Comparison of ENCODE assay signal across 17 mouse cellular contexts in genomic region chr11:81942167-81942566, GRCm38 (mm10). TPM values are rescaled to one million over a fixed set of nuclear protein-coding genes. Genes with fewer than 3 reads are reported as not detected.
DNase-seq lines count a peak whose midpoint lies in the region; ATAC-seq lines count a peak whose summit lies in the region.
"Had no signal": no experiment of that assay in that cellular context is flagged by ENCODE, and none has a peak within 500 bp of the region (broad histone marks: within the 10 kb centered on the region; RNA-seq: fewer than 3 reads in every experiment).

No protein-coding gene starts in this region.

- peak; percentile 10 to 45 for DNase-seq in gastrocnemius, adult 8-10 months (ENCODE audit: low spot score in 2 of 2)
- no peak for DNase-seq in gastrocnemius, postnatal 14 days
- peak; percentile 11 for DNase-seq in ovary, adult 18-20 months (ENCODE audit: low spot score)
- DNase-seq in ovary, postnatal 10 days (ENCODE audit: low spot score), result no peak
- peak; percentile 62 for DNase-seq in adrenal gland, postnatal 10 days
- peak; percentile 78 for DNase-seq in skeletal muscle tissue, adult 2 months (ENCODE audit: low read depth, low spot score)
- DNase-seq: cerebellum, adult 11-12 months; cerebellum, postnatal 36 days; kidney, adult 11 months; left cerebral cortex, postnatal 4 days; lung, embryonic 14.5 days; spleen, adult 18-20 months had no signal

- intact Hi-C loops in gastrocnemius, postnatal 14 days (cut with DNase I; ENCODE audit: low total_unique reads), result no loop called here

- ATAC-seq in granulocyte monocyte progenitor cell, adult 5-6 weeks (replicated peaks; ENCODE audit: poor library complexity, severe bottlenecking), result no peak
- no peak for ATAC-seq in erythroblast, adult 5-6 weeks (replicated peaks; ENCODE audit: low FRiP score, poor library complexity, severe bottlenecking)
- ATAC-seq: forebrain, embryonic 13.5 days; hindbrain, postnatal 0 days had no signal

RNA-seq across cellular contexts. Expression of gene Asic2, which starts 26.1 kb away (rescaled TPM):
- total RNA-seq in gastrocnemius, adult 8-10 months (2022), result 1 to 10 TPM in 1 of 4 experiments, under 1 TPM in 3; 0.13 to 1.5 (median 0.41) TPM
- under 1 TPM in 1 of 2 experiments, not detected in 1; 0.06 TPM for total RNA-seq in gastrocnemius, postnatal 14 days (2021)
- 1 to 10 TPM; 2.6 to 4.8 TPM for total RNA-seq in adrenal gland, postnatal 10 days (2021)
- total RNA-seq in granulocyte monocyte progenitor cell, adult 5-6 weeks (2014; fragmentation: Nextera tagmentation), result not detected in 2 replicates
- not detected in 2 replicates for total RNA-seq in granulocyte monocyte progenitor cell, adult 5-6 weeks (2017)
- total RNA-seq in erythroblast, adult 5-6 weeks (2015; ENCODE audit: low replicate concordance), result not detected in 2 replicates
- not detected in 2 replicates for total RNA-seq in erythroblast, adult 5-6 weeks (2017; ENCODE audit: low replicate concordance)
- total RNA-seq: heart, postnatal 25 days had no signal

Comparison
In these comparisons a context has a peak if more than half of its experiments do, and no peak if none do; other contexts are left out.
1. DNase-seq: peak in gastrocnemius, adult 8-10 months (2 of 2), ovary, adult 18-20 months (single experiment), adrenal gland, postnatal 10 days (single experiment) and skeletal muscle tissue, adult 2 months (single experiment); none in gastrocnemius, postnatal 14 days (single experiment) and ovary, postnatal 10 days (single experiment).